Mouse (Mus musculus): ENCODE measurements at regions not wholly inside any gene's neighbourhood (a gene's known extent, or its start where the extent isn't known, plus 50 kb on each side); places are given as distances from the start of the nearest gene placed in this dataset.

DNA sequence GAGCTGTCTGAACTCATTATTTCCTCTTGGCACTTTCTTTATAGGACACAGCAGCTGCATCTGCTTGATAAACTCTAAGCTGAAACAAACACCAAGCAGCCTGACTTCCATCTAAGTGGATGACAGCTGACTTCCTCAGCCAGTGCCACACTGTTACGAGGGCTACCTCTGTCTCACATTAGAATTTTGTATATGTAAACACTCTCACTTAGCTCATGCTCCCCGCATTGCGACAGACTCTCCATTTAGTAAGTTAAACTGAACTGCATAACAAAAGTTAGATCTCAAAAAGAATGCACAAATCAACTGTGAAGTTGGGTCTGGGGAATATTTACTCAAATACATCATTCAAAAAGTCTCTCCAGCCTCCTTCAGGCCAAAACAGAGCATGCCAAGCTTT is 432.1 kb downstream of the Dcdc2c start:
- no peaks in the 10 kb centered on the region for H3K36me3 ChIP-seq (ENCODE audit: control insufficient read depth, insufficient read depth, low read length)
- no peaks in the 10 kb centered on the region for H3K4me1 ChIP-seq (ENCODE audit: control insufficient read depth, insufficient read depth, low read length)
- H3K4me3 ChIP-seq (ENCODE audit: control insufficient read depth, low read depth, low read length) = no peak overlapping the region
- no peaks in the 10 kb centered on the region for H3K27me3 ChIP-seq (ENCODE audit: control insufficient read depth, insufficient read depth, low read length)
- no peak overlapping the region for H3K27ac ChIP-seq (ENCODE audit: control insufficient read depth, insufficient read depth, low read depth, low read length)
- TF ChIP-seq CTCF (IDR thresholded peaks at IDR 0.05; ENCODE audit: control insufficient read depth, insufficient read depth, insufficient replicate concordance, low read depth, low read length) = no peak
- no peak for TF ChIP-seq POLR2A (IDR thresholded peaks at IDR 0.05; ENCODE audit: control insufficient read depth, low read depth, low read length)

DNA sequence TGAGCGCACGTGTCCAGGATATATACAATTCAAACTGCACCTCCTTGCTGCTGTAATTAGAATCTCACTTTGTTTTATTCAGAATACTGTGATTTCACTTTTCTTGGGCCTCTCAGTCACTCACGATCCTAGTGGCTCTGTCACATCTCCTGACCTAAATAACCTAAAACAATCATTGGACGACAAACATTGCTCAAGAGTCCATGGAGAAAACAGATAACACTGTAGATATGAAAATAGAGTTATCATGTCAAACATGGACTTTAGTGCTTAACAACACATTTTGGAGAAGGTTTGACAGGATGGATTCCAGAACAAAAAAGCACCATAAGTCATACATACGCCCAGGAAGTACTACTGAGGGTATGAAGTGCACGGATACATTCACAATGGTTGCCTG is 461.5 kb downstream of the Dcdc2c start:
- TF ChIP-seq CTCF (IDR thresholded peaks at IDR 0.05; ENCODE audit: control insufficient read depth, insufficient read depth, insufficient replicate concordance, low read depth, low read length) (no peak), POLR2A (IDR thresholded peaks at IDR 0.05; ENCODE audit: control insufficient read depth, low read depth, low read length) (no peak)
- H3K4me3 ChIP-seq (ENCODE audit: control insufficient read depth, low read depth, low read length) = no peak overlapping the region
- H3K36me3 ChIP-seq (ENCODE audit: control insufficient read depth, insufficient read depth, low read length) = no peaks in the 10 kb centered on the region
- H3K4me1 ChIP-seq (ENCODE audit: control insufficient read depth, insufficient read depth, low read length) = no peaks in the 10 kb centered on the region
- no peaks in the 10 kb centered on the region for H3K27me3 ChIP-seq (ENCODE audit: control insufficient read depth, insufficient read depth, low read length)
- no peak overlapping the region for H3K27ac ChIP-seq (ENCODE audit: control insufficient read depth, insufficient read depth, low read depth, low read length)

GRCm38 (mm10) chr12:28085460-28085859 is 466.7 kb downstream of the Dcdc2c start:
- no peaks in the 10 kb centered on the region for H3K27me3 ChIP-seq (ENCODE audit: control insufficient read depth, insufficient read depth, low read length)

DNA sequence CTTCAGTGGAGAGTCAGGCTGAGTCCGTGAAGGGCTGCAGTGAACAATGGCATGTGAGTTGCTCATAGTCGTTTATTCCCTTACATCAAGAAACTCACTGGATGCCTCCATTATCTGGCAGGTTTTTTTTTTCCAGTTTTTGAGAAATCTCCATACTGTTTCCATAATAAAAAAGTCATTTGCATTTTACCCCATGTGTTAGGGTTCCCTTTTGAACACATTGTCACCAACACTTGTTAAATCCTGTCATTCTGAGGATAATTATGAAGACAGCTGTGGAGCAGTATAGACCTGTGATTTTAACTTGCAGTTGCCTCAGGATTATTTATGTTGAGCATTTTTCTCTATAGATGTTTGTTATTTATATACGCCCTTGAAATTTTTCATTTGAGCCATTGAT is 475.6 kb downstream of the Dcdc2c start:
- Histone ChIP-seq H3K27me3 (ENCODE audit: control insufficient read depth, insufficient read depth, low read length) (no peaks in the 10 kb centered on the region), H3K27ac (ENCODE audit: control insufficient read depth, insufficient read depth, low read depth, low read length) (no peak overlapping the region), H3K4me3 (ENCODE audit: control insufficient read depth, low read depth, low read length) (no peak overlapping the region), H3K4me1 (ENCODE audit: control insufficient read depth, insufficient read depth, low read length) (no peaks in the 10 kb centered on the region), H3K36me3 (ENCODE audit: control insufficient read depth, insufficient read depth, low read length) (no peaks in the 10 kb centered on the region)
- TF ChIP-seq CTCF (IDR thresholded peaks at IDR 0.05; ENCODE audit: control insufficient read depth, insufficient read depth, insufficient replicate concordance, low read depth, low read length) (no peak), POLR2A (IDR thresholded peaks at IDR 0.05; ENCODE audit: control insufficient read depth, low read depth, low read length) (no peak)

More at GRCm38 (mm10) chr12:28085460-28085859, 466.7 kb downstream of the Dcdc2c start:
- TF ChIP-seq POLR2A (IDR thresholded peaks at IDR 0.05; ENCODE audit: control insufficient read depth, low read depth, low read length) (no peak), CTCF (IDR thresholded peaks at IDR 0.05; ENCODE audit: control insufficient read depth, insufficient read depth, insufficient replicate concordance, low read depth, low read length) (no peak)
- no peaks in the 10 kb centered on the region for H3K36me3 ChIP-seq (ENCODE audit: control insufficient read depth, insufficient read depth, low read length)
- no peak overlapping the region for H3K27ac ChIP-seq (ENCODE audit: control insufficient read depth, insufficient read depth, low read depth, low read length)
- H3K4me1 ChIP-seq (ENCODE audit: control insufficient read depth, insufficient read depth, low read length) = no peaks in the 10 kb centered on the region
- no peak overlapping the region for H3K4me3 ChIP-seq (ENCODE audit: control insufficient read depth, low read depth, low read length)

GRCm38 (mm10) chr12:28068584-28068983 is 483.6 kb downstream of the Dcdc2c start:
- TF ChIP-seq CTCF (IDR thresholded peaks at IDR 0.05; ENCODE audit: control insufficient read depth, insufficient read depth, insufficient replicate concordance, low read depth, low read length) (no peak), POLR2A (IDR thresholded peaks at IDR 0.05; ENCODE audit: control insufficient read depth, low read depth, low read length) (no peak)
- no peak overlapping the region for H3K27ac ChIP-seq (ENCODE audit: control insufficient read depth, insufficient read depth, low read depth, low read length)

DNA sequence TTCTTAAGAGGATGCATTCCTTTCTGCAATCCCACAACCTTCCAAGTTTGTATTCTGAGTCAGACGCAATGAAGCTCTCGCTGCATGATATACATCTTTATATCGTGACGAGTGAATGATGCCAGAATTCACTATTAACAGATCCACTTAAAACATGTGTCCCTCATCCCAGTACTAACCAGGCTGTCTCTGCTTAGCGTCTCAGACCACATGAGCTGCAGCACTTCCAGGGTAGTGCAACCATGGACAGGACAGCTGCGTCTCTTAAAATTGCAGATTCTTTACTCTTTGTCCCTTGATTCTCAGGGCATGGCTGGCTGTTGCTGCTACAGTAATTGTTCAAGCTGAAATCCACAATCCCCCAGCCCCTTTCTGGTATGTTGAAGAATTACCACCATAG is 491.9 kb downstream of the Dcdc2c start:
- Histone ChIP-seq H3K27ac (ENCODE audit: control insufficient read depth, insufficient read depth, low read depth, low read length) (no peak overlapping the region), H3K4me3 (ENCODE audit: control insufficient read depth, low read depth, low read length) (no peak overlapping the region), H3K4me1 (ENCODE audit: control insufficient read depth, insufficient read depth, low read length) (no peaks in the 10 kb centered on the region), H3K27me3 (ENCODE audit: control insufficient read depth, insufficient read depth, low read length) (no peaks in the 10 kb centered on the region), H3K36me3 (ENCODE audit: control insufficient read depth, insufficient read depth, low read length) (no peaks in the 10 kb centered on the region)
- TF ChIP-seq CTCF (IDR thresholded peaks at IDR 0.05; ENCODE audit: control insufficient read depth, insufficient read depth, insufficient replicate concordance, low read depth, low read length) = no peak
- TF ChIP-seq POLR2A (IDR thresholded peaks at IDR 0.05; ENCODE audit: control insufficient read depth, low read depth, low read length) = no peak

More at GRCm38 (mm10) chr12:28068584-28068983, 483.6 kb downstream of the Dcdc2c start:
- H3K4me1 ChIP-seq (ENCODE audit: control insufficient read depth, insufficient read depth, low read length) = no peaks in the 10 kb centered on the region
- no peaks in the 10 kb centered on the region for H3K36me3 ChIP-seq (ENCODE audit: control insufficient read depth, insufficient read depth, low read length)
- H3K27me3 ChIP-seq (ENCODE audit: control insufficient read depth, insufficient read depth, low read length) = no peaks in the 10 kb centered on the region
- H3K4me3 ChIP-seq (ENCODE audit: control insufficient read depth, low read depth, low read length) = no peak overlapping the region

GRCm38 (mm10) chr12:28055518-28056280 is 496.5 kb downstream of the Dcdc2c start:
- H3K36me3 ChIP-seq (ENCODE audit: control insufficient read depth, insufficient read depth, low read length) = no peaks in the 10 kb centered on the region
- no peaks in the 10 kb centered on the region for H3K27me3 ChIP-seq (ENCODE audit: control insufficient read depth, insufficient read depth, low read length)
- peaks cover 3% of the 10 kb centered on the region for H3K4me1 ChIP-seq (ENCODE audit: control insufficient read depth, insufficient read depth, low read length)
- no peak overlapping the region for H3K27ac ChIP-seq (ENCODE audit: control insufficient read depth, insufficient read depth, low read depth, low read length)
- H3K4me3 ChIP-seq (ENCODE audit: control insufficient read depth, low read depth, low read length) = peak overlapping the region; percentile 47
- no peak for TF ChIP-seq CTCF (IDR thresholded peaks at IDR 0.05; ENCODE audit: control insufficient read depth, insufficient read depth, insufficient replicate concordance, low read depth, low read length)
- no peak for TF ChIP-seq POLR2A (IDR thresholded peaks at IDR 0.05; ENCODE audit: control insufficient read depth, low read depth, low read length)

Data from testis, adult 2 months (tissue).